ENCODE assay signal across 16 mouse cellular contexts in genomic region chr4:120285223-120285622, GRCm38 (mm10). TPM values are rescaled to one million over a fixed set of nuclear protein-coding genes. Genes with fewer than 3 reads are reported as not detected.
A peak's percentile ranks its signal among the peaks of the same experiment; 100 is the strongest.
DNase-seq lines count a peak whose midpoint lies in the region; ATAC-seq and TF ChIP-seq lines count a peak whose summit lies in the region.
"Had no signal": no experiment of that assay in that cellular context is flagged by ENCODE, and none has a peak within 500 bp of the region (broad histone marks: within the 10 kb centered on the region; RNA-seq: fewer than 3 reads in every experiment).

No protein-coding gene starts in this region.

- intact Hi-C loops in heart, postnatal 25 days (cut with DNase I), result loop anchor here (10.0 kb wide), 1 partner anchor 280 kb away; no protein-coding TSS in a partner anchor

- no peak overlapping the region for H3K4me3 ChIP-seq in heart, embryonic 13.5 days
- peak overlapping the region; percentile 75 for H3K4me3 ChIP-seq in forebrain, embryonic 12.5 days (replicated peaks)
- H3K4me3 ChIP-seq in hindbrain, embryonic 15.5 days, result peak overlapping the region; percentile 75
- H3K4me3 ChIP-seq in myocyte, result peak overlapping the region; percentile 42

- no peak for TF ChIP-seq POLR2A in myocyte (IDR thresholded peaks at IDR 0.05; ENCODE audit: insufficient read length, low read depth)

- H3K9ac ChIP-seq in heart, embryonic 13.5 days, result no peak overlapping the region
- H3K9ac ChIP-seq in forebrain, embryonic 12.5 days, result peak overlapping the region; percentile 38
- no peak overlapping the region for H3K9ac ChIP-seq in hindbrain, embryonic 15.5 days
- H3K9ac ChIP-seq: kidney, embryonic 15.5 days had no signal

- no peaks in the 10 kb centered on the region for H3K9me3 ChIP-seq in heart, embryonic 13.5 days
- H3K9me3 ChIP-seq in forebrain, embryonic 12.5 days, result no peaks in the 10 kb centered on the region
- no peaks in the 10 kb centered on the region for H3K9me3 ChIP-seq in hindbrain, embryonic 15.5 days
- H3K9me3 ChIP-seq: kidney, embryonic 15.5 days had no signal

- no peak overlapping the region for H3ac ChIP-seq in myocyte (ENCODE audit: control insufficient read depth, insufficient read length)

- peaks cover 39% of the 10 kb centered on the region for H3K4me1 ChIP-seq in heart, embryonic 13.5 days
- peaks cover 79% of the 10 kb centered on the region for H3K4me1 ChIP-seq in forebrain, embryonic 12.5 days
- peaks cover 77% of the 10 kb centered on the region for H3K4me1 ChIP-seq in hindbrain, embryonic 15.5 days (replicated peaks)

- H3K36me3 ChIP-seq in heart, embryonic 13.5 days, result no peaks in the 10 kb centered on the region
- H3K36me3 ChIP-seq in forebrain, embryonic 12.5 days (replicated peaks), result no peaks in the 10 kb centered on the region
- H3K36me3 ChIP-seq in hindbrain, embryonic 15.5 days, result no peaks in the 10 kb centered on the region
- H3K36me3 ChIP-seq in myocyte (ENCODE audit: control insufficient read depth, insufficient read depth), result no peaks in the 10 kb centered on the region
- H3K36me3 ChIP-seq: kidney, embryonic 15.5 days had no signal

- H3K4me2 ChIP-seq in heart, embryonic 13.5 days, result peak overlapping the region; percentile 100; the same call in 1 of the 2 replicates
- peak overlapping the region; percentile 98 for H3K4me2 ChIP-seq in forebrain, embryonic 12.5 days
- peak overlapping the region; percentile 85 for H3K4me2 ChIP-seq in hindbrain, embryonic 15.5 days
- peak overlapping the region; percentile 70 for H3K4me2 ChIP-seq in myocyte (ENCODE audit: low read depth)
- H3K4me2 ChIP-seq: kidney, embryonic 15.5 days had no signal

- ATAC-seq in heart, embryonic 13.5 days (ENCODE audit: extremely low read depth, insufficient number of reproducible peaks, low FRiP score, low TSS enrichment), result no peak
- ATAC-seq in forebrain, embryonic 12.5 days (ENCODE audit: low FRiP score), result no peak
- no peak for ATAC-seq in hindbrain, embryonic 15.5 days (ENCODE audit: low FRiP score, low read depth)

- no peak overlapping the region for H3K27ac ChIP-seq in heart, embryonic 13.5 days (replicated peaks)
- H3K27ac ChIP-seq in forebrain, embryonic 12.5 days, result no peak overlapping the region
- H3K27ac ChIP-seq in hindbrain, embryonic 15.5 days (replicated peaks), result no peak overlapping the region
- H3K27ac ChIP-seq: kidney, embryonic 15.5 days had no signal

- peaks cover 90% of the 10 kb centered on the region for H3K27me3 ChIP-seq in heart, embryonic 13.5 days (replicated peaks)
- peaks cover 87% of the 10 kb centered on the region for H3K27me3 ChIP-seq in forebrain, embryonic 12.5 days
- H3K27me3 ChIP-seq in hindbrain, embryonic 15.5 days, result 0 out of 2 replicates have a peak, but pooled peaks cover 12% of the 10 kb centered on the region
- H3K27me3 ChIP-seq in myocyte (ENCODE audit: control insufficient read depth, insufficient read depth, insufficient read length), result no peaks in the 10 kb centered on the region

- WGBS in heart, embryonic 13.5 days, result 75% methylated on average over 3 of the region's 3 CpGs
- WGBS in forebrain, embryonic 12.5 days, result 74% methylated on average over 3 of the region's 3 CpGs
- WGBS in hindbrain, embryonic 15.5 days, result 66% methylated on average over 3 of the region's 3 CpGs

- H3K79me2 ChIP-seq in myocyte (ENCODE audit: control insufficient read depth, insufficient read depth), result peaks cover 6% of the 10 kb centered on the region

- no peak for DNase-seq in heart, postnatal 25 days (ENCODE audit: low spot score)
- no peak for DNase-seq in MN1 (ENCODE audit: low spot score)
- no peak for DNase-seq in adrenal gland, postnatal 4 days (ENCODE audit: low spot score in 2 of 2)
- DNase-seq in layer of hippocampus, adult 8-10 months (ENCODE audit: low spot score in 2 of 2), result no peak
- DNase-seq: adrenal gland, postnatal 14 days; embryo, embryonic 11 days; heart, postnatal 36 days; lung, adult 2 months had no signal

TF ChIP-seq in myocyte, 11 proteins besides CTCF, POLR2A, EP300 and RAD21:
- no peak for TF ChIP-seq TCF3 (IDR thresholded peaks at IDR 0.05; ENCODE audit: insufficient read length, low read depth)
- no peak for TF ChIP-seq MAX (IDR thresholded peaks at IDR 0.05; ENCODE audit: low read depth)
- no peak for TF ChIP-seq TCF12 (IDR thresholded peaks at IDR 0.05; ENCODE audit: insufficient read depth, poor library complexity, severe bottlenecking)
- TF ChIP-seq USF1 (IDR thresholded peaks at IDR 0.05; ENCODE audit: low read depth), result no peak
- TF ChIP-seq E2F4 (IDR thresholded peaks at IDR 0.05; ENCODE audit: insufficient read depth), result no peak
- no peak for TF ChIP-seq MYOD1 (IDR thresholded peaks at IDR 0.05; ENCODE audit: control insufficient read depth in 1 of 3, insufficient read length in 2 of 3, low read depth in 2 of 3)
- no peak for TF ChIP-seq SRF (IDR thresholded peaks at IDR 0.05; ENCODE audit: control insufficient read depth, insufficient read length, low read depth)
- no peak for TF ChIP-seq MYOG (IDR thresholded peaks at IDR 0.05; ENCODE audit: control insufficient read depth in 1 of 3, insufficient read depth in 1 of 3, insufficient read length in 2 of 3, low read depth in 2 of 3)
- TF ChIP-seq REST (IDR thresholded peaks at IDR 0.05; ENCODE audit: insufficient read depth, insufficient read length), result no peak
- TF ChIP-seq CEBPB (IDR thresholded peaks at IDR 0.05; ENCODE audit: insufficient read depth, poor library complexity, severe bottlenecking), result no peak
- no peak for TF ChIP-seq POLR2AphosphoS2 (IDR thresholded peaks at IDR 0.05; ENCODE audit: insufficient read length, low read depth)
TF ChIP-seq in myocyte: peak in this region for 0.

RNA-seq across cellular contexts. Expression of gene Foxo6, which starts 1.9 kb away (rescaled TPM):
- polyA plus RNA-seq in heart, embryonic 13.5 days (2015; fragmentation: Nextera tagmentation; extraction: Ambion mirVana), result 0.10 TPM in 1 of 2 replicates, not detected in the other
- total RNA-seq in heart, postnatal 25 days (2021), result 1 to 10 TPM; 2.6 to 5.6 TPM
- polyA plus RNA-seq in forebrain, embryonic 12.5 days (2016; fragmentation: Nextera tagmentation; extraction: Ambion mirVana), result 0.96 and 1.1 TPM in 2 replicates
- polyA plus RNA-seq in hindbrain, embryonic 15.5 days (2015; fragmentation: Nextera tagmentation; extraction: Ambion mirVana), result 1.0 and 1.3 TPM in 2 replicates
- polyA plus RNA-seq in myocyte (2012; fragmentation: generic; extraction: Trizol), result 24.9 TPM
- total RNA-seq in adrenal gland, postnatal 4 days (2021), result 1 to 10 TPM; 4.4 to 4.5 TPM
- total RNA-seq in layer of hippocampus, adult 8-10 months (2022), result 10 to 100 TPM; 26.3 to 35.6 (median 28.9) TPM
- total RNA-seq: granulocyte monocyte progenitor cell, adult 5-6 weeks; megakaryocyte, adult 5-6 weeks had no signal
- polyA plus RNA-seq: thymus, postnatal 0 days had no signal

Comparison
In these comparisons a context has a peak if more than half of its experiments do, and no peak if none do; other contexts are left out.
1. RNA of gene Foxo6, which starts 1.9 kb away (polyA plus RNA-seq): 24.9 TPM in myocyte (single experiment); 1.0 to 1.3 TPM in hindbrain, embryonic 15.5 days, 0.96 to 1.1 TPM in forebrain, embryonic 12.5 days and 0.10 TPM in heart, embryonic 13.5 days; every median in the first group is over 10 times any median in the second.
2. Peak in every context shown above with its lines, with median percentiles within 50 percentile points of each other: H3K4me2 ChIP-seq.